Mouse (Mus musculus): ENCODE measurements around the gene Rsph9. TPM values are rescaled to one million over a fixed set of nuclear protein-coding genes. Genes with fewer than 3 reads are reported as not detected.

Gene Rsph9
- polyA plus RNA-seq, 1 experiment from 2014 or later: 18.8 TPM

- H3K4me1 ChIP-seq (replicated peaks; ENCODE audit: insufficient read depth, low read length): peaks cover 22% of the 10 kb centered on the region
- WGBS: 72% methylated on average over 5 of the region's 5 CpGs
- no peaks in the 10 kb centered on the region for H3K27me3 ChIP-seq (ENCODE audit: insufficient read depth, low read length)
- H3K9ac ChIP-seq (ENCODE audit: low read depth, low read length): no peak overlapping the region
- H3K36me3 ChIP-seq (ENCODE audit: insufficient read depth, low read length): no peaks in the 10 kb centered on the region
- no peak for DNase-seq (ENCODE audit: low spot score)
- H3K4me2 ChIP-seq (ENCODE audit: low read length): no peak overlapping the region
- no peak overlapping the region for H3K4me3 ChIP-seq (replicated peaks; ENCODE audit: low read depth, low read length)
- no peaks in the 10 kb centered on the region for H3K9me3 ChIP-seq (replicated peaks; ENCODE audit: low read length)
- no peak for TF ChIP-seq CTCF (IDR thresholded peaks at IDR 0.05; ENCODE audit: low read depth)
- ATAC-seq (replicated peaks; ENCODE audit: low FRiP score, low read depth): no peak
- H3K27ac ChIP-seq: no peak overlapping the region
Observed at GRCm38 (mm10) chr17:46075551-46076259, 68.3 kb downstream of the Rsph9 start.

GRCm38 (mm10) chr17:46075116-46075485, 68.9 kb downstream of the Rsph9 start:
- DNase-seq (ENCODE audit: low spot score) (peak; percentile 58), ATAC-seq (replicated peaks; ENCODE audit: low FRiP score, low read depth) (0 out of 2 replicates have a peak, but pooled peaks have one; percentile 27)
- TF ChIP-seq CTCF (IDR thresholded peaks at IDR 0.05; ENCODE audit: low read depth): peak; percentile 69
- Histone ChIP-seq H3K27me3 (ENCODE audit: insufficient read depth, low read length) (no peaks in the 10 kb centered on the region), H3K4me2 (ENCODE audit: low read length) (no peak overlapping the region), H3K36me3 (ENCODE audit: insufficient read depth, low read length) (no peaks in the 10 kb centered on the region), H3K4me1 (replicated peaks; ENCODE audit: insufficient read depth, low read length) (peaks cover 16% of the 10 kb centered on the region), H3K9me3 (replicated peaks; ENCODE audit: low read length) (no peaks in the 10 kb centered on the region), H3K9ac (ENCODE audit: low read depth, low read length) (no peak overlapping the region), H3K4me3 (replicated peaks; ENCODE audit: low read depth, low read length) (no peak overlapping the region), H3K27ac (no peak overlapping the region)
- 56% methylated on average over 3 of the region's 3 CpGs for WGBS

- Histone ChIP-seq H3K9ac (ENCODE audit: low read depth, low read length) (0 out of 2 replicates have a peak overlapping the region, but pooled peaks have one; percentile 8), H3K27ac (no peak overlapping the region)
- 37% methylated on average over 7 of the region's 7 CpGs for WGBS
Observed at GRCm38 (mm10) chr17:46074398-46075115, 69.5 kb downstream of the Rsph9 start.

GRCm38 (mm10) chr17:46073730-46074301, 70.2 kb downstream of the Rsph9 start:
- DNase-seq (ENCODE audit: low spot score): peak; percentile 81

More at GRCm38 (mm10) chr17:46074398-46075115, 69.5 kb downstream of the Rsph9 start:
- ATAC-seq (replicated peaks; ENCODE audit: low FRiP score, low read depth) (no peak), DNase-seq (ENCODE audit: low spot score) (no peak)
- Histone ChIP-seq H3K9me3 (replicated peaks; ENCODE audit: low read length) (no peaks in the 10 kb centered on the region), H3K27me3 (ENCODE audit: insufficient read depth, low read length) (no peaks in the 10 kb centered on the region), H3K36me3 (ENCODE audit: insufficient read depth, low read length) (no peaks in the 10 kb centered on the region), H3K4me1 (replicated peaks; ENCODE audit: insufficient read depth, low read length) (peaks cover 14% of the 10 kb centered on the region), H3K4me2 (ENCODE audit: low read length) (peak overlapping the region; percentile 51), H3K4me3 (replicated peaks; ENCODE audit: low read depth, low read length) (peak overlapping the region; percentile 19; the same call in 1 of the 2 replicates)
- no peak for TF ChIP-seq CTCF (IDR thresholded peaks at IDR 0.05; ENCODE audit: low read depth)

More at GRCm38 (mm10) chr17:46073730-46074301, 70.2 kb downstream of the Rsph9 start:
- Histone ChIP-seq H3K27ac (no peak overlapping the region; the same call in 1 of the 2 replicates), H3K9ac (ENCODE audit: low read depth, low read length) (0 out of 2 replicates have a peak overlapping the region, but pooled peaks have one; percentile 8), H3K9me3 (replicated peaks; ENCODE audit: low read length) (no peaks in the 10 kb centered on the region), H3K36me3 (ENCODE audit: insufficient read depth, low read length) (no peaks in the 10 kb centered on the region), H3K4me2 (ENCODE audit: low read length) (peak overlapping the region; percentile 51), H3K27me3 (ENCODE audit: insufficient read depth, low read length) (no peaks in the 10 kb centered on the region), H3K4me1 (replicated peaks; ENCODE audit: insufficient read depth, low read length) (peaks cover 14% of the 10 kb centered on the region), H3K4me3 (replicated peaks; ENCODE audit: low read depth, low read length) (peak overlapping the region; percentile 19)
- no peak for TF ChIP-seq CTCF (IDR thresholded peaks at IDR 0.05; ENCODE audit: low read depth)
- ATAC-seq (replicated peaks; ENCODE audit: low FRiP score, low read depth): peak; percentile 77
- 13% methylated on average over 23 of the region's 23 CpGs for WGBS

Other genes starting within 250 kb of the Rsph9 start
- gene Vegfa, start 111.8 kb downstream of the Rsph9 start, polyA plus RNA-seq (2015; fragmentation: Nextera tagmentation; extraction: Ambion mirVana): 6.3 TPM in 2 replicates
- gene Mrps18a, start 33.2 kb downstream of the Rsph9 start, polyA plus RNA-seq (2015; fragmentation: Nextera tagmentation; extraction: Ambion mirVana): 171 and 188 TPM in 2 replicates
- 32.4 and 35.6 TPM in 2 replicates for gene Mad2l1bp, start 9.3 kb upstream of the Rsph9 start, polyA plus RNA-seq (2015; fragmentation: Nextera tagmentation; extraction: Ambion mirVana)
- gene Gtpbp2, start 16.8 kb upstream of the Rsph9 start, polyA plus RNA-seq (2015; fragmentation: Nextera tagmentation; extraction: Ambion mirVana): 25.4 and 26.3 TPM in 2 replicates
- 10.5 and 11.1 TPM in 2 replicates for gene Polh, start 58.4 kb upstream of the Rsph9 start, polyA plus RNA-seq (2015; fragmentation: Nextera tagmentation; extraction: Ambion mirVana)
- 23.3 and 26.7 TPM in 2 replicates for gene Xpo5, start 58.6 kb upstream of the Rsph9 start, polyA plus RNA-seq (2015; fragmentation: Nextera tagmentation; extraction: Ambion mirVana)
- gene Polr1c, start 103.8 kb upstream of the Rsph9 start, polyA plus RNA-seq (2015; fragmentation: Nextera tagmentation; extraction: Ambion mirVana): 73.5 and 79.4 TPM in 2 replicates
- gene Yipf3, start 103.9 kb upstream of the Rsph9 start, polyA plus RNA-seq (2015; fragmentation: Nextera tagmentation; extraction: Ambion mirVana): 112 and 117 TPM in 2 replicates
- gene Lrrc73, start 109.3 kb upstream of the Rsph9 start, polyA plus RNA-seq (2015; fragmentation: Nextera tagmentation; extraction: Ambion mirVana): 0.91 and 0.93 TPM in 2 replicates
- gene Tjap1, start 138.8 kb upstream of the Rsph9 start, polyA plus RNA-seq (2015; fragmentation: Nextera tagmentation; extraction: Ambion mirVana): 28.2 and 28.4 TPM in 2 replicates
- gene Dlk2, start 153.2 kb upstream of the Rsph9 start, polyA plus RNA-seq (2015; fragmentation: Nextera tagmentation; extraction: Ambion mirVana): 0.55 and 0.88 TPM in 2 replicates
- 4.8 and 5.4 TPM in 2 replicates for gene Abcc10, start 184.1 kb upstream of the Rsph9 start, polyA plus RNA-seq (2015; fragmentation: Nextera tagmentation; extraction: Ambion mirVana)
- 6.3 and 7.6 TPM in 2 replicates for gene Zfp318, start 239.5 kb upstream of the Rsph9 start, polyA plus RNA-seq (2015; fragmentation: Nextera tagmentation; extraction: Ambion mirVana)

Data from kidney, postnatal 0 days (tissue).